Mouse (Mus musculus) forebrain, embryonic 15.5 days (tissue): ENCODE measurements around the gene Creb3. TPM values are rescaled to one million over a fixed set of nuclear protein-coding genes. Genes with fewer than 3 reads are reported as not detected.

ENCODE experiments used
- ATAC-seq: fragments of 200-750 bp; cut with Nextera tagmentation; replicated peaks from 2 replicates; pipeline ENCODE4 v1.8.0; 2017; ENCODE audit warnings: mild to moderate bottlenecking, moderate TSS enrichment, moderate library complexity
- H3K27ac ChIP-seq: fragments of 300-500 bp; sonication (generic); replicated peaks from 2 replicates; pipeline ENCODE4 v1.5.1; 2015; ENCODE audit warnings: mild to moderate bottlenecking, inconsistent platforms
- H3K27me3 ChIP-seq: fragments of 300-500 bp; sonication (generic); 2 replicates; pipeline ENCODE4 v1.6.1; 2015; ENCODE audit warnings: inconsistent platforms
- H3K36me3 ChIP-seq: fragments of 300-500 bp; sonication (generic); 2 replicates; pipeline ENCODE4 v1.6.1; 2015; ENCODE audit warnings: mild to moderate bottlenecking, inconsistent platforms
- H3K4me1 ChIP-seq: fragments of 300-500 bp; sonication (generic); 2 replicates; pipeline ENCODE4 v1.6.1; 2015; ENCODE audit warnings: inconsistent platforms
- H3K4me2 ChIP-seq: fragments of 300-500 bp; sonication (generic); replicated peaks from 2 replicates; pipeline ENCODE4 v1.6.1; 2015; ENCODE audit warnings: mild to moderate bottlenecking, inconsistent platforms
- H3K4me3 ChIP-seq: fragments of 300-500 bp; sonication (generic); 2 replicates; pipeline ENCODE4 v1.5.1; 2015; ENCODE audit warnings: mild to moderate bottlenecking, inconsistent platforms
- H3K9ac ChIP-seq: fragments of 300-500 bp; sonication (generic); replicated peaks from 2 replicates; pipeline ENCODE4 v1.6.1; 2015; ENCODE audit warnings: mild to moderate bottlenecking, inconsistent platforms
- H3K9me3 ChIP-seq: fragments of 300-500 bp; sonication (generic); 2 replicates; pipeline ENCODE4 v1.6.1; 2016; ENCODE audit warnings: inconsistent platforms
- WGBS: fragments of 180-500 bp; shearing (Covaris S2); methylation state at CpG from one replicate; pipeline ENCODE4 v1.1.7; 2015; ENCODE audit warnings: mixed read lengths; 5-methylcytosine and 5-hydroxymethylcytosine counted together
- polyA plus RNA-seq: library from polyadenylated mRNA; unstranded; fragments of >200 nt; fragmentation: Nextera tagmentation; extraction: Ambion mirVana; gene quantifications from 2 replicates; pipeline ENCODE4 v1.2.1, GENCODE M21; 2015

Gene Creb3
- polyA plus RNA-seq = 77.7 and 78.8 TPM in 2 replicates

- H3K4me3 ChIP-seq = peak within 1 kb of the TSS; percentile 90
- peak; percentile 97 for ATAC-seq
Observed at GRCm38 (mm10) chr4:43561997-43562768, at the start of gene Creb3, which contains the start of gene Tln1. TSS of gene Creb3 (plus strand) at chr4:43562332. TSS of gene Tln1 (minus strand) at chr4:43562691.

DNA sequence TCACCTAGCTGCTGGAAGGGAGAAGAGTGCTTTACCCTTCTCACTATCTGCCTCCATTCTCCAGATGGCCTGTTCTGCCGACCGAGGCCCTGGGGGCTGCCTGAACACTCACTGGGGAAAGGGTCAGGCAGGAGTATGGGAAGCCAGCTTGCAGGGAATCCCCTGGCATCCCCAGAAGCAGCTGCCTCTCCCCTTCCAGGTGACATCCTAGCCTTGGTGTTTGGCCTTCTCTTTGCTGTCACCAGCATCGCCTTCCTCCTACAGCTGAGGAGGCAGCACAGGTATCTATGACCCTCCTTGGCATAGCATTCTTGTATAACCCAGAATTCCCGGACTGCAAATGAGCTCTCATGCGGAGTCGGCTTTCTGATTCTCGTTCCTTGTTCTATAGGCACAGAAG lies 49.5 kb upstream of the Creb3 start:
- Histone ChIP-seq H3K9me3 (no peaks in the 10 kb centered on the region), H3K27me3 (peaks cover 9% of the 10 kb centered on the region; the same call in 1 of the 2 replicates), H3K27ac (no peak overlapping the region), H3K9ac (no peak overlapping the region), H3K4me1 (peaks cover 15% of the 10 kb centered on the region), H3K36me3 (no peaks in the 10 kb centered on the region), H3K4me2 (no peak overlapping the region), H3K4me3 (no peak overlapping the region)
- 67% methylated on average over 7 of the region's 7 CpGs for WGBS
- no peak for ATAC-seq

More at GRCm38 (mm10) chr4:43561997-43562768, at the start of gene Creb3, which contains the start of gene Tln1:
- Histone ChIP-seq H3K9me3 (no peaks in the 10 kb centered on the region), H3K4me1 (peaks cover 51% of the 10 kb centered on the region), H3K27me3 (no peaks in the 10 kb centered on the region), H3K36me3 (peaks cover 26% of the 10 kb centered on the region), H3K27ac (peak within 1 kb of the TSS; percentile 97), H3K9ac (peak within 1 kb of the TSS; percentile 95), H3K4me2 (peak within 1 kb of the TSS; percentile 73)
- WGBS = under 1% methylated on average over 62 of the region's 62 CpGs

DNA sequence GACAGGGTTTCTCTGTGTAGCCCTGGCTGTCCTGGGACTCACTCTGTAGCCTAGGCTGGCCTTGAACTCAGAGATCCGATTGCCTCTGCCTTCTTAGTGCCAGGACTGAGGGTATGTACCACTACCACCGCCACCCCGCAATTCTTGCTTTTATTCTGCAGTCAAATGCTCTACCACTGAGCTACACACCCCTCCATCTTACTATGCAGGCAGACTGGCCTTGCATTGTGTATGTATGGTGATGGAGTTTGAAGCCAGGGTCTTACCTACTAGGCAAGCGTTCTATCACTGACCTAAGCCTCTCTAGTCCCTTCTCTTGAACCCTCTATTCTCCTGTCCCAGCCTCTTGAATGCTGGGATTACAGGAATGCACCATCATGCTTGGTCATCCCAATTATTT lies 48.8 kb upstream of the Creb3 start:
- Histone ChIP-seq H3K27me3 (peaks cover 6% of the 10 kb centered on the region; the same call in 1 of the 2 replicates), H3K9me3 (no peaks in the 10 kb centered on the region), H3K4me1 (peaks cover 9% of the 10 kb centered on the region), H3K27ac (no peak overlapping the region), H3K9ac (no peak overlapping the region), H3K36me3 (no peaks in the 10 kb centered on the region), H3K4me2 (no peak overlapping the region), H3K4me3 (no peak overlapping the region)
- WGBS = 81% methylated on average over 4 of the region's 4 CpGs
- no peak for ATAC-seq

- Histone ChIP-seq H3K9me3 (no peaks in the 10 kb centered on the region), H3K4me2 (no peak overlapping the region), H3K27me3 (peaks cover 4% of the 10 kb centered on the region; the same call in 1 of the 2 replicates), H3K4me1 (peaks cover 4% of the 10 kb centered on the region), H3K9ac (no peak overlapping the region), H3K27ac (no peak overlapping the region), H3K36me3 (no peaks in the 10 kb centered on the region), H3K4me3 (no peak overlapping the region)
- ATAC-seq = no peak
- 84% methylated on average over 4 of the region's 4 CpGs for whole genome bisulfite sequencing
Observed at GRCm38 (mm10) chr4:43513791-43514190, 48.3 kb upstream of the Creb3 start.

- no peak overlapping the region for H3K4me2 ChIP-seq
- no peak for ATAC-seq
- H3K4me3 ChIP-seq = no peak overlapping the region
- H3K4me1 ChIP-seq = peaks cover 6% of the 10 kb centered on the region; the same call in 1 of the 2 replicates
- H3K27me3 ChIP-seq = peaks cover 4% of the 10 kb centered on the region; the same call in 1 of the 2 replicates
- H3K36me3 ChIP-seq = no peaks in the 10 kb centered on the region
- H3K9ac ChIP-seq = no peak overlapping the region
- H3K27ac ChIP-seq = no peak overlapping the region
- no peaks in the 10 kb centered on the region for H3K9me3 ChIP-seq
- WGBS = 69% methylated on average over 11 of the region's 11 CpGs
Observed at GRCm38 (mm10) chr4:43515764-43516708, 46.1 kb upstream of the Creb3 start.

DNA sequence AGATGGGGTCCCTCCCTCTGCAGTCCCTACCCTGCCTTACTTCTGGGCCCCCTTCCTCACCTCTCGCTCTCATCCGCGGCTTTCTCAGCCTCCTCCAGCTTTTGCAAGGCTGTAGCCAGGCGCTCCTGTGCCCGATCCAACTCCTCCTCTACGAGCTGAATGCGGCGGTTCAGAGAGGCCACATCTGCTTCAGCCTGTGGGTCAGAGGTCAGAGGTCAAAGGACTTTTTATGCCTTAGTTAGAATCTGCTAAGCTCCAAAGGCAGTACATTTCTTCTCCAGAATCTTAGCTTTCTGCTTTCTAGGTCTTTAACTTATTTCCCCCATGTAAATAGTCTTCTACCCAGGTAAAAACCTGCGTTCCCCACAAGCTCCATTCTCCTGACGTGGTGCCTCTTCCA lies 42.6 kb upstream of the Creb3 start:
- ATAC-seq = no peak
- peaks cover 17% of the 10 kb centered on the region for H3K4me1 ChIP-seq
- no peaks in the 10 kb centered on the region for H3K9me3 ChIP-seq
- 18% methylated on average over 10 of the region's 10 CpGs for WGBS
- H3K27me3 ChIP-seq = peaks cover 33% of the 10 kb centered on the region
- no peak overlapping the region for H3K9ac ChIP-seq
- H3K36me3 ChIP-seq = no peaks in the 10 kb centered on the region
- peak overlapping the region; percentile 19; the same call in 1 of the 2 replicates for H3K4me2 ChIP-seq
- no peak overlapping the region for H3K27ac ChIP-seq
- no peak overlapping the region for H3K4me3 ChIP-seq

- peaks cover 36% of the 10 kb centered on the region for H3K27me3 ChIP-seq
- ATAC-seq = peak; percentile 60
Observed at GRCm38 (mm10) chr4:43519956-43520355, 42.2 kb upstream of the Creb3 start.

DNA sequence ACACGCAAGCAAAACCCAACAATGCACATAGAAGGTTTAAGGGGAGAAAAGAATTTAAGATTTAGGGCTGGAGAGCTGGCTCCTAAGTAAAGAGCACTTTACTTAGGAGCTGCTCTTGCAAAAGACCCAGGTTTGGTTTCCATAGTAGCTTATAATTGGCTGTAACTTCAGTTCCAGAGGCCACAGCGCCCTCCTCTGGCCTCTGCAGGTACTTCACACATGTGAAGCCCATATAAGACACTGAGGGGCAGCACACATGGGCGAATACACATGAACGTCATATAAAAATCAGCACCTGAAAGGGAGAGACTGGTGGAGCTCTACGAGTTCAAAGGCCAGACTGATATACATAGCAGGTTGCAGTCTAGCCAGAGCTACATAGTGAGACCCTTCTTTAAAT lies 34.3 kb upstream of the Creb3 start:
- Histone ChIP-seq H3K9me3 (no peaks in the 10 kb centered on the region), H3K27me3 (peaks cover 26% of the 10 kb centered on the region), H3K36me3 (peaks cover 11% of the 10 kb centered on the region), H3K4me1 (peaks cover 11% of the 10 kb centered on the region), H3K9ac (no peak overlapping the region), H3K27ac (no peak overlapping the region), H3K4me3 (no peak overlapping the region), H3K4me2 (no peak overlapping the region)
- WGBS = 69% methylated on average over 5 of the region's 5 CpGs
- no peak for ATAC-seq

More at GRCm38 (mm10) chr4:43519956-43520355, 42.2 kb upstream of the Creb3 start:
- 12% methylated on average over 6 of the region's 6 CpGs for WGBS
- H3K4me2 ChIP-seq = peak overlapping the region; percentile 19; the same call in 1 of the 2 replicates
- no peaks in the 10 kb centered on the region for H3K36me3 ChIP-seq
- H3K4me1 ChIP-seq = peaks cover 17% of the 10 kb centered on the region
- no peak overlapping the region for H3K27ac ChIP-seq
- no peak overlapping the region for H3K4me3 ChIP-seq
- no peak overlapping the region for H3K9ac ChIP-seq
- no peaks in the 10 kb centered on the region for H3K9me3 ChIP-seq

GRCm38 (mm10) chr4:43528487-43528886 lies 33.6 kb upstream of the Creb3 start:
- Histone ChIP-seq H3K4me1 (peaks cover 5% of the 10 kb centered on the region), H3K27ac (no peak overlapping the region), H3K9me3 (no peaks in the 10 kb centered on the region), H3K9ac (no peak overlapping the region), H3K4me2 (no peak overlapping the region), H3K36me3 (peaks cover 17% of the 10 kb centered on the region), H3K4me3 (no peak overlapping the region), H3K27me3 (peaks cover 20% of the 10 kb centered on the region)
- ATAC-seq = no peak
- WGBS = 82% methylated on average over 9 of the region's 9 CpGs

GRCm38 (mm10) chr4:43530081-43530501 lies 32.0 kb upstream of the Creb3 start:
- ATAC-seq = no peak
- Histone ChIP-seq H3K9me3 (no peaks in the 10 kb centered on the region), H3K27ac (no peak overlapping the region), H3K9ac (no peak overlapping the region), H3K36me3 (peaks cover 30% of the 10 kb centered on the region), H3K4me1 (no peaks in the 10 kb centered on the region), H3K4me2 (no peak overlapping the region), H3K27me3 (peaks cover 9% of the 10 kb centered on the region; the same call in 1 of the 2 replicates), H3K4me3 (no peak overlapping the region)
- WGBS = 83% methylated on average over 8 of the region's 8 CpGs

DNA sequence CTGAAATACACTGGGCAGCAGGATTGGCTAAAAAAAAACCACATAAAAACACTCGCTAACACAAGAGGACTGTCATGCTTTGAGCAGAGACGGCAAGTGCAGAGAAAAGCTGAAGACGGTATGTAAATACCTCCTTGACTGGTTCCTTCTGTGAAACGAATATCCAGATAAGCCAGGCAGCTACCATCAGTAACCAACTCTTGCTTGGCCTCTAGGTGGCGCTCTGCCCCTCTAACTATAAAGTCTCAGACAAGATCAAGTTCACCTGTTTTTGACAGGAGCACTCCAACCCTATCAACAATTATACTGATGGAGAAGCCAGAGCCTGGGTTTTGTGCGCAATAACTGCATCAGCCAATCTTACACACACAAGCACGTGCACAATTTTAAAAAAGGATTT lies 31.6 kb upstream of the Creb3 start:
- Histone ChIP-seq H3K27ac (no peak overlapping the region), H3K4me2 (no peak overlapping the region), H3K9me3 (no peaks in the 10 kb centered on the region), H3K9ac (no peak overlapping the region), H3K4me3 (no peak overlapping the region), H3K4me1 (no peaks in the 10 kb centered on the region), H3K27me3 (peaks cover 4% of the 10 kb centered on the region; the same call in 1 of the 2 replicates), H3K36me3 (peaks cover 35% of the 10 kb centered on the region)
- WGBS = 24% methylated on average over 7 of the region's 7 CpGs
- ATAC-seq = no peak

DNA sequence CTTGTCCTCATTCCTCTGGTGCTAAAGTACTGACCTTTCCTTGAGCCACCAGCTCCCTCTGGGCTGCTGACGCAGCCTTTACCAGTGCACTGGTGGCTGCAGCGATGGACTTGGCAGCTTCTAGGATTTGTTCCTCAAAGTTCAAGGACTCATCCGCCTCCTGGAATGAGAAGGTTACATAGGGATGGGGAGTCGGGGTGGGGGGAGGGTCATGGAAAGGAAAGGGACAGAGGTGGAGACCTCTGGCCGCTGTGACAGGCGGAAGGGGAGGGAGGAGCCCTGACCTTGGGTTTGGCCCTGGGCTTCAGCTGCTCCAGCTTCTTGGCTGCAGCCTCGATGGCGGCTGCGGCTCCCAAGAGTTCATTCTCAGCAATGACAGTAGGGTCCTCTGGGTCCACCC lies 28.9 kb upstream of the Creb3 start:
- ATAC-seq = no peak
- no peaks in the 10 kb centered on the region for H3K27me3 ChIP-seq
- H3K9me3 ChIP-seq = no peaks in the 10 kb centered on the region
- H3K9ac ChIP-seq = no peak overlapping the region
- no peak overlapping the region for H3K4me2 ChIP-seq
- no peak overlapping the region for H3K4me3 ChIP-seq
- WGBS = 92% methylated on average over 9 of the region's 9 CpGs
- H3K36me3 ChIP-seq = peaks cover 61% of the 10 kb centered on the region
- no peaks in the 10 kb centered on the region for H3K4me1 ChIP-seq
- no peak overlapping the region for H3K27ac ChIP-seq
